Mouse (Mus musculus): ENCODE measurements around the gene Mdga1. TPM values are rescaled to one million over a fixed set of nuclear protein-coding genes. Genes with fewer than 3 reads are reported as not detected.

The Mdga1 gene
- polyA plus RNA-seq, 2 experiments: 4.8 to 13.2 TPM

GRCm38 (mm10) chr17:29834768-29835167 is 135.1 kb downstream of the Mdga1 start:
- no peaks in the 10 kb centered on the region for H3K9me3 ChIP-seq (ENCODE audit: control insufficient read depth, low read length)
- H3K9ac ChIP-seq (ENCODE audit: low read depth, low read length, severe bottlenecking): no peak overlapping the region
- no peaks in the 10 kb centered on the region for H3K27me3 ChIP-seq (ENCODE audit: control insufficient read depth, insufficient read depth, low read length)
- H3K4me1 ChIP-seq (ENCODE audit: control insufficient read depth, insufficient read depth, low read length): peaks cover 10% of the 10 kb centered on the region
- no peak for ATAC-seq (ENCODE audit: low FRiP score, low read depth)
- DNase-seq (ENCODE audit: low spot score): no peak
- H3K4me3 ChIP-seq (replicated peaks; ENCODE audit: low read length): no peak overlapping the region
- H3K36me3 ChIP-seq (ENCODE audit: control insufficient read depth, insufficient read depth, low read length): no peaks in the 10 kb centered on the region
- no peak overlapping the region for H3K4me2 ChIP-seq (replicated peaks; ENCODE audit: low read depth, low read length, severe bottlenecking)
- no peak for TF ChIP-seq POLR2A (IDR thresholded peaks at IDR 0.05; ENCODE audit: borderline replicate concordance, extremely low read depth, insufficient read depth, insufficient read length)
- H3K27ac ChIP-seq (replicated peaks; ENCODE audit: low read depth, low read length): no peak overlapping the region
- 70% methylated on average over 7 of the region's 7 CpGs for WGBS

GRCm38 (mm10) chr17:29834333-29834732 is 135.6 kb downstream of the Mdga1 start:
- H3K9me3 ChIP-seq (ENCODE audit: control insufficient read depth, low read length): no peaks in the 10 kb centered on the region
- H3K27me3 ChIP-seq (ENCODE audit: control insufficient read depth, insufficient read depth, low read length): no peaks in the 10 kb centered on the region
- 88% methylated on average over 8 of the region's 9 CpGs for WGBS
- DNase-seq (ENCODE audit: low spot score): no peak
- no peak overlapping the region for H3K4me3 ChIP-seq (replicated peaks; ENCODE audit: low read length)
- no peak overlapping the region for H3K27ac ChIP-seq (replicated peaks; ENCODE audit: low read depth, low read length)
- peaks cover 10% of the 10 kb centered on the region for H3K4me1 ChIP-seq (ENCODE audit: control insufficient read depth, insufficient read depth, low read length)
- no peak overlapping the region for H3K4me2 ChIP-seq (replicated peaks; ENCODE audit: low read depth, low read length, severe bottlenecking)
- no peak for ATAC-seq (ENCODE audit: low FRiP score, low read depth)
- no peak for TF ChIP-seq POLR2A (IDR thresholded peaks at IDR 0.05; ENCODE audit: borderline replicate concordance, extremely low read depth, insufficient read depth, insufficient read length)
- H3K9ac ChIP-seq (ENCODE audit: low read depth, low read length, severe bottlenecking): no peak overlapping the region
- no peaks in the 10 kb centered on the region for H3K36me3 ChIP-seq (ENCODE audit: control insufficient read depth, insufficient read depth, low read length)

- Histone ChIP-seq H3K36me3 (ENCODE audit: control insufficient read depth, insufficient read depth, low read length) (no peaks in the 10 kb centered on the region), H3K4me2 (replicated peaks; ENCODE audit: low read depth, low read length, severe bottlenecking) (no peak overlapping the region), H3K27ac (replicated peaks; ENCODE audit: low read depth, low read length) (no peak overlapping the region), H3K9ac (ENCODE audit: low read depth, low read length, severe bottlenecking) (no peak overlapping the region), H3K27me3 (ENCODE audit: control insufficient read depth, insufficient read depth, low read length) (no peaks in the 10 kb centered on the region), H3K4me1 (ENCODE audit: control insufficient read depth, insufficient read depth, low read length) (no peaks in the 10 kb centered on the region), H3K4me3 (replicated peaks; ENCODE audit: low read length) (no peak overlapping the region), H3K9me3 (ENCODE audit: control insufficient read depth, low read length) (no peaks in the 10 kb centered on the region)
- ATAC-seq (ENCODE audit: low FRiP score, low read depth) (no peak), DNase-seq (ENCODE audit: low spot score) (no peak)
- TF ChIP-seq POLR2A (IDR thresholded peaks at IDR 0.05; ENCODE audit: borderline replicate concordance, extremely low read depth, insufficient read depth, insufficient read length): no peak
- WGBS: 91% methylated on average over 11 of the region's 11 CpGs
Measured at GRCm38 (mm10) chr17:29831696-29832095, 138.2 kb downstream of the Mdga1 start.

- WGBS: 68% methylated on average over 7 of the region's 7 CpGs
- Histone ChIP-seq H3K9ac (ENCODE audit: low read depth, low read length, severe bottlenecking) (no peak overlapping the region), H3K27ac (replicated peaks; ENCODE audit: low read depth, low read length) (no peak overlapping the region), H3K4me2 (replicated peaks; ENCODE audit: low read depth, low read length, severe bottlenecking) (no peak overlapping the region), H3K9me3 (ENCODE audit: control insufficient read depth, low read length) (no peaks in the 10 kb centered on the region), H3K4me1 (ENCODE audit: control insufficient read depth, insufficient read depth, low read length) (no peaks in the 10 kb centered on the region), H3K4me3 (replicated peaks; ENCODE audit: low read length) (no peak overlapping the region), H3K27me3 (ENCODE audit: control insufficient read depth, insufficient read depth, low read length) (no peaks in the 10 kb centered on the region), H3K36me3 (ENCODE audit: control insufficient read depth, insufficient read depth, low read length) (no peaks in the 10 kb centered on the region)
- no peak for ATAC-seq (ENCODE audit: low FRiP score, low read depth)
- DNase-seq (ENCODE audit: low spot score): no peak
- no peak for TF ChIP-seq POLR2A (IDR thresholded peaks at IDR 0.05; ENCODE audit: borderline replicate concordance, extremely low read depth, insufficient read depth, insufficient read length)
Measured at GRCm38 (mm10) chr17:29829136-29829535, 140.8 kb downstream of the Mdga1 start.

GRCm38 (mm10) chr17:29827602-29828001 is 142.3 kb downstream of the Mdga1 start:
- no peaks in the 10 kb centered on the region for H3K9me3 ChIP-seq (ENCODE audit: control insufficient read depth, low read length)
- no peak overlapping the region for H3K27ac ChIP-seq (replicated peaks; ENCODE audit: low read depth, low read length)
- DNase-seq (ENCODE audit: low spot score) (no peak), ATAC-seq (ENCODE audit: low FRiP score, low read depth) (no peak)
- no peaks in the 10 kb centered on the region for H3K4me1 ChIP-seq (ENCODE audit: control insufficient read depth, insufficient read depth, low read length)
- no peaks in the 10 kb centered on the region for H3K36me3 ChIP-seq (ENCODE audit: control insufficient read depth, insufficient read depth, low read length)
- TF ChIP-seq POLR2A (IDR thresholded peaks at IDR 0.05; ENCODE audit: borderline replicate concordance, extremely low read depth, insufficient read depth, insufficient read length): no peak
- 59% methylated on average over 5 of the region's 5 CpGs for WGBS
- no peaks in the 10 kb centered on the region for H3K27me3 ChIP-seq (ENCODE audit: control insufficient read depth, insufficient read depth, low read length)
- H3K4me2 ChIP-seq (replicated peaks; ENCODE audit: low read depth, low read length, severe bottlenecking): no peak overlapping the region
- no peak overlapping the region for H3K9ac ChIP-seq (ENCODE audit: low read depth, low read length, severe bottlenecking)
- no peak overlapping the region for H3K4me3 ChIP-seq (replicated peaks; ENCODE audit: low read length)

All from limb, embryonic 14.5 days (tissue).